Mouse (Mus musculus) liver, embryonic 16.5 days (tissue): Measurements from ENCODE around the gene Inpp5k. TPM values are rescaled to one million over a fixed set of nuclear protein-coding genes. Genes with fewer than 3 reads are reported as not detected.
A peak's percentile ranks its signal among the peaks of the same experiment; 100 is the strongest.

ENCODE experiments used
- ATAC-seq: fragments of 200-750 bp; cut with Nextera tagmentation; 2 replicates; pipeline ENCODE4 v1.8.0; 2017; ENCODE audit warnings: low read depth, mild to moderate bottlenecking, moderate number of reproducible peaks, moderate library complexity
- H3K27ac ChIP-seq: fragments of 300-500 bp; sonication (generic); 2 replicates; pipeline ENCODE4 v1.5.1; 2014; ENCODE audit warnings: mild to moderate bottlenecking, low read length
- H3K27me3 ChIP-seq: fragments of 300-500 bp; sonication (generic); 2 replicates; pipeline ENCODE4 v1.6.1; 2014; ENCODE audit warnings: low read depth, low read length, mixed read lengths; ENCODE audit not compliant: control insufficient read depth, insufficient read depth
- H3K36me3 ChIP-seq: fragments of 300-500 bp; sonication (generic); 2 replicates; pipeline ENCODE4 v1.6.1; 2014; ENCODE audit warnings: mild to moderate bottlenecking; ENCODE audit not compliant: control insufficient read depth, insufficient read depth
- H3K4me1 ChIP-seq: fragments of 300-500 bp; sonication (generic); 2 replicates; pipeline ENCODE4 v1.6.1; 2014; ENCODE audit warnings: low read depth, low read length, mixed read lengths; ENCODE audit not compliant: control insufficient read depth
- H3K4me2 ChIP-seq: fragments of 300-500 bp; sonication (generic); 2 replicates; pipeline ENCODE4 v1.6.1; 2014; ENCODE audit warnings: low read depth, low read length, mixed read lengths
- H3K4me3 ChIP-seq: fragments of 300-500 bp; sonication (generic); 2 replicates; pipeline ENCODE4 v1.5.1; 2014; ENCODE audit warnings: low read depth, mild to moderate bottlenecking, low read length
- H3K9ac ChIP-seq: fragments of 300-500 bp; sonication (generic); 2 replicates; pipeline ENCODE4 v1.6.1; 2014; ENCODE audit warnings: low read depth, low read length
- H3K9me3 ChIP-seq: fragments of 300-500 bp; sonication (generic); replicated peaks from 2 replicates; pipeline ENCODE4 v1.6.1; 2016; ENCODE audit warnings: low read length; ENCODE audit not compliant: control insufficient read depth
- WGBS: fragments of 180-500 bp; shearing (Covaris S2); extraction: QIAGEN DNeasy Blood & Tissue Kit; methylation state at CpG from one replicate; pipeline ENCODE4 v1.1.7; 2014; ENCODE audit not compliant: insufficient replicate concordance; 5-methylcytosine and 5-hydroxymethylcytosine counted together
- polyA plus RNA-seq: library from polyadenylated mRNA; unstranded; fragments of >200 nt; fragmentation: Nextera tagmentation; extraction: Ambion mirVana; gene quantifications from 2 replicates; pipeline ENCODE4 v1.2.1, GENCODE M21; 2015

Gene Inpp5k
- polyA plus RNA-seq, 1 experiment from 2014 or later: 17.9 TPM

DNA sequence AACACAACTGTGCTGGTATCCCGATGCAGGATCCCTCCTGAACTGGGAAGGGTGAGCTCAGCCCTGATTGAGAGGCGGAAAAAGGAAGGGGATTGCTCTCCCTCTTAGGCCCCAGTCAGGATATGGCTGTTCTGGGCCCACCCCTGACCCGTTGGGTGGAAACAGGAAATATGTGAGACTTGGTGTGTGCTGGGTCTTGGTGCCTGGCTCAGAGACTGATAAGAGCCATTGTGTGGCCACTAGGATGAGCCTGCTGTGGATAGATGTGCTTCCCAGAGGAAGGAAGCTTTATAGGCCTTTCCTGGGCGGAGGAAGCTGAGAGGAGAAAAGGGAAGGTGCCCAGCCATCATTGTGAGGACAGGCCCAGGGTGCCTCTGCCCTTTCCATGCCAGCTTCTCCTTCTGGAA, 18.4 kb downstream of the Inpp5k start:
- WGBS: 31% methylated on average over 4 of the region's 4 CpGs
- no peak for ATAC-seq

GRCm38 (mm10) chr11:75650311-75650710, 19.5 kb downstream of the Inpp5k start, which contains the start of gene Myo1c:
Gene Myo1c, plus strand, starts transcription at chr11:75650504.
- peaks cover 50% of the 10 kb centered on the region for H3K4me1 ChIP-seq

More for the DNA sequence above, 18.4 kb downstream of the Inpp5k start:
- Histone ChIP-seq H3K9ac (no peak overlapping the region), H3K27me3 (no peaks in the 10 kb centered on the region), H3K36me3 (no peaks in the 10 kb centered on the region), H3K4me2 (no peak overlapping the region), H3K4me1 (peaks cover 39% of the 10 kb centered on the region), H3K4me3 (no peak overlapping the region), H3K9me3 (no peaks in the 10 kb centered on the region), H3K27ac (peak overlapping the region; percentile 9; the same call in 1 of the 2 replicates)

GRCm38 (mm10) chr11:75650958-75651425, 20.2 kb downstream of the Inpp5k start:
- Histone ChIP-seq H3K4me1 (peaks cover 55% of the 10 kb centered on the region), H3K36me3 (no peaks in the 10 kb centered on the region), H3K27me3 (no peaks in the 10 kb centered on the region), H3K4me3 (peak overlapping the region; percentile 76), H3K27ac (peak overlapping the region; percentile 89), H3K4me2 (peak overlapping the region; percentile 100), H3K9me3 (no peaks in the 10 kb centered on the region), H3K9ac (peak overlapping the region; percentile 77)
- no peak for ATAC-seq
- 16% methylated on average over 13 of the region's 13 CpGs for WGBS

More at GRCm38 (mm10) chr11:75650311-75650710, 19.5 kb downstream of the Inpp5k start, which contains the start of gene Myo1c:
- Histone ChIP-seq H3K9me3 (no peaks in the 10 kb centered on the region), H3K27me3 (no peaks in the 10 kb centered on the region), H3K4me3 (peak within 1 kb of the TSS; percentile 76), H3K4me2 (peak within 1 kb of the TSS; percentile 100), H3K27ac (peak within 1 kb of the TSS; percentile 89), H3K9ac (peak within 1 kb of the TSS; percentile 77), H3K36me3 (no peaks in the 10 kb centered on the region)
- no peak for ATAC-seq
- WGBS: 69% methylated on average over 7 of the region's 7 CpGs

DNA sequence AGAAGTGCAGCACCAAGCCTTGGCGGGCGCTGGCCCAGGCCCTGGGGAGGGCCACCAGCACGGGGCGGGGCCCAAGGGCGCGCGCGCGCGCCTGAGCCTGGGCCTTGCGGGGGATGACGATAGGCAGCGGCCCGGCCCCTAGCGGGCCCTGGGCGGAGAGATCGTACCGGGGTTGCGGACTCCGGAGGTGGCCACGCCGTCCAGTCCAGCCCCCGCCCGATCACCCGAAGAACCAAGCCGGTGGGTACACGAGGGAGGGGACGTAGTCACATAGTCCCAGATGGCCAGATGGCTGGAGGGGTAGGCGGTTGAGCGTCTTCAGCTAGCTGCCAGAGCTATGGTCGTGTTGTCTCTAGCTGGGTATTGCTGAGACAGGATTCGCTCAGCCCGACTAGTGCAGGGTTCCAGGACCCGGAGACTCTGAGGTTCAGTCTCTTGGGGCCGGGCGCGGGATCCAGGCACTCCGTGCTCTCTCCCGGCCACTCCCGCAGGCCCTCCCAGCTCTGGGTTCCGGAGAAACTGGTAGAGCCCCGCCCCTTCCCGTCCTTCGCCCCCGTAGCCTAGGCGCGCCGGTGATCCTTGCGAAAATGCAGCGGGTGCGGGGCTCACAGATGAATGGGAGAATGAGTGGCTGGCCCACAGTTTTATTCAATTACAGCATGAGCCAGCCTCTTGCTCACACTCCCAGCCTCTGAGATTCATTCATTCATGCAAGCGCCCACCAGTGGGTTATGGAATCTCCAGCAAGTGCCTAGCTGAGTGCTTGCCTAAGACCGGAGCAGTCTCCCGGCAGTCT, 20.8 kb downstream of the Inpp5k start:
- Histone ChIP-seq H3K9me3 (no peaks in the 10 kb centered on the region), H3K36me3 (no peaks in the 10 kb centered on the region), H3K4me1 (peaks cover 61% of the 10 kb centered on the region), H3K4me2 (peak overlapping the region; percentile 100), H3K27me3 (no peaks in the 10 kb centered on the region), H3K27ac (peak overlapping the region; percentile 89), H3K9ac (peak overlapping the region; percentile 77), H3K4me3 (peak overlapping the region; percentile 76)
- under 1% methylated on average over 54 of the region's 54 CpGs for WGBS
- peak; percentile 82 for ATAC-seq

- WGBS: 27% methylated on average over 20 of the region's 20 CpGs
- Histone ChIP-seq H3K4me2 (peak overlapping the region; percentile 100), H3K9me3 (no peaks in the 10 kb centered on the region), H3K9ac (peak overlapping the region; percentile 77), H3K4me1 (peaks cover 63% of the 10 kb centered on the region), H3K27me3 (no peaks in the 10 kb centered on the region), H3K27ac (peak overlapping the region; percentile 89), H3K4me3 (peak overlapping the region; percentile 76), H3K36me3 (no peaks in the 10 kb centered on the region)
- ATAC-seq: no peak
Observed at GRCm38 (mm10) chr11:75652222-75652941, 21.6 kb downstream of the Inpp5k start.

DNA sequence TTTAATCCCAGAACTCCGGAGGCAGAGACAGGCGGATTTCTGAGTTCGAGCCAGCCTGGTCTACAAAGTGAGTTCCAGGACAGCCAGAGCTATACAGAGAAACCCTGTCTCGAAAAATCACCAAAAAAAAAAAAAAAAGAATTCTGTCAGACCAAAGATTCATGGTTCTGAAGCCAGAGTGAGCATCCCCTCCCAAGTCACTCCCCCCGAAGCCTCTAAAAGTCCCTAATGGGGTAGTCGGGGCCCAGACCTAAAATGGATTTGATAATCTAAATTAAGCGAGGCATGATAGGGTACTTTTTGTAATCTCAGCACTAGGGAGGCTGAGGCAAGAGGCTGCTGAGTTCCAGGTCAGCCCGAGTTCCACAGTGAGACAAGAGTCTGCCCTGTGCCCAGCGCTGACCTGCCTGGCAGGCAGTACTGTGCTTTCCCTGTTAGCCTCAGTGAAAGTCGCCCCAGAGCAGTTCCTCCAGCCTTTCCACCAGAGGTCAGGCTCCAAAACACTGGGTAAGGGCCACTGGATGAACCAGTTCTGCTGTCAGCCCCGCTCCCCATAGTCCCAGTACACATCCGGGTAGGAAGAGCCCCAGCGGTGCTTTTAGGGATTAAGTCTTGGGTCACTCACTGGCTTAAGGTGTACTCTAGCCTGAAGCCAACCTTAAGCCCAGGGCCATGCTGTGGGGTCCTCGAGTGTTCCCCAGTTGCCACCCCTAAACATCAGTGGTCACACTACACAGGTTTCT, 22.3 kb downstream of the Inpp5k start:
- Histone ChIP-seq H3K27me3 (no peaks in the 10 kb centered on the region), H3K9me3 (no peaks in the 10 kb centered on the region), H3K4me2 (peak overlapping the region; percentile 100), H3K27ac (peak overlapping the region; percentile 95), H3K36me3 (peaks cover 3% of the 10 kb centered on the region; the same call in 1 of the 2 replicates), H3K9ac (peak overlapping the region; percentile 80), H3K4me3 (peak overlapping the region; percentile 76), H3K4me1 (peaks cover 63% of the 10 kb centered on the region)
- 21% methylated on average over 14 of the region's 14 CpGs for WGBS
- ATAC-seq: no peak

DNA sequence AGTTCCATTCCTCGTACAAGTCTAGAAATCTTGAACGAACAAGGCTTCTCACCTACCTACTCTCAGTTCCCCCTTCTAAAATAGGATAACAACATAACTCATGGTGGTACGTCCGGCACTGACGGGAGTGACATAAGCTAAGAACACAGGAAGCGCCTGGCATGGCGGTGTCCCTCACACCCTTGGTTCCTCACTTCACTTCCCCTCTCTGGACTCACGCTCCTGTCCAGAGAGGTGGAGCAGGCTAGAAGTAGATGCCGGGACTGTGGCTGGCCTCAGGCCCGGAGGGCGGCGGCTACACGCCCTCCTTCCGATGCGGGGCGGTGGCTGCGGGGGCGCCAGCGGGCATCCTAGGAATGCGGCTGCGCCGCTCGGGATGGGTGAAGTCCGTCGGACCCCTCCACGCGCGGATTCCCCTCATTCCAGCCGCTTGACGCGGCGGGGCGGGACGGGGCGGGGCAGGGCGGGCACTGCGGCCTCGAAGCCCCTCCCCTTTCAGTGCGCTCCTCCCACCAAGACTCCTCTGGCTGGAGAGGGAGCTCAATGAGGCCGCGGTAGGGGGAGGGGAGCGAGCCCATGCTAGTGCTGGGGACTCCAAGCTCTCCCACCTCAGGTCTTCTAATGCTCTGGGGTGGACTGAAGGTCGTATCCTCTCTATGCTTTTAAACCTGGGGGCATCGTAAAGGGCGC, 23.1 kb downstream of the Inpp5k start:
- Histone ChIP-seq H3K4me3 (peak overlapping the region; percentile 76), H3K4me2 (peak overlapping the region; percentile 100), H3K9me3 (no peaks in the 10 kb centered on the region), H3K27me3 (no peaks in the 10 kb centered on the region), H3K36me3 (peaks cover 3% of the 10 kb centered on the region; the same call in 1 of the 2 replicates), H3K27ac (peak overlapping the region; percentile 95), H3K9ac (peak overlapping the region; percentile 80), H3K4me1 (peaks cover 63% of the 10 kb centered on the region)
- under 1% methylated on average over 44 of the region's 45 CpGs for WGBS
- ATAC-seq: peak; percentile 59
